Mouse (Mus musculus) urinary bladder, postnatal 14 days (tissue): ENCODE measurements at regions not wholly inside any gene's neighbourhood (a gene's known extent, or its start where the extent isn't known, plus 50 kb on each side); places are given as distances from the start of the nearest gene placed in this dataset.

Source experiments
- DNase-seq: peaks from one replicate; pipeline ENCODE4 v3.0.0; 2021; ENCODE audit warnings: low spot score

GRCm38 (mm10) chr4:140463296-140463695 is 202.5 kb downstream of the Arhgef10l start:
- DNase-seq, result no peak

- no peak for DNase-seq
Observed at GRCm38 (mm10) chr4:140461317-140461716, 204.5 kb downstream of the Arhgef10l start.

- DNase-seq, result no peak
Observed at GRCm38 (mm10) chr4:140449062-140449461, 202.5 kb upstream of the Igsf21 start.

GRCm38 (mm10) chr4:140446455-140446854 is 199.9 kb upstream of the Igsf21 start:
- DNase-seq, result no peak

GRCm38 (mm10) chr4:140445931-140446330 is 199.3 kb upstream of the Igsf21 start:
- DNase-seq, result no peak

GRCm38 (mm10) chr4:140443221-140443620 is 196.6 kb upstream of the Igsf21 start:
- DNase-seq, result no peak

- no peak for DNase-seq
Observed at GRCm38 (mm10) chr4:140441805-140442204, 195.2 kb upstream of the Igsf21 start.

- DNase-seq, result peak; percentile 44
Observed at GRCm38 (mm10) chr4:140439856-140440255, 193.3 kb upstream of the Igsf21 start.

- no peak for DNase-seq
Observed at GRCm38 (mm10) chr4:140436030-140436429, 189.4 kb upstream of the Igsf21 start.

- DNase-seq, result no peak
Observed at GRCm38 (mm10) chr4:140433744-140434542, 187.4 kb upstream of the Igsf21 start.

GRCm38 (mm10) chr4:140432101-140432500 is 185.5 kb upstream of the Igsf21 start:
- no peak for DNase-seq

GRCm38 (mm10) chr4:140427039-140427438 is 180.5 kb upstream of the Igsf21 start:
- no peak for DNase-seq

- no peak for DNase-seq
Observed at GRCm38 (mm10) chr4:140423791-140424190, 177.2 kb upstream of the Igsf21 start.

- no peak for DNase-seq
Observed at GRCm38 (mm10) chr4:140421926-140422585, 175.5 kb upstream of the Igsf21 start.

GRCm38 (mm10) chr4:140419720-140420412 is 173.3 kb upstream of the Igsf21 start:
- DNase-seq, result no peak

GRCm38 (mm10) chr4:140412312-140412930 is 165.8 kb upstream of the Igsf21 start:
- DNase-seq, result no peak

GRCm38 (mm10) chr4:140408446-140408845 is 161.9 kb upstream of the Igsf21 start:
- no peak for DNase-seq

GRCm38 (mm10) chr4:140406913-140407312 is 160.3 kb upstream of the Igsf21 start:
- no peak for DNase-seq

GRCm38 (mm10) chr4:140405993-140406881 is 159.7 kb upstream of the Igsf21 start:
- no peak for DNase-seq

GRCm38 (mm10) chr4:140405427-140405826 is 158.8 kb upstream of the Igsf21 start:
- no peak for DNase-seq

- DNase-seq, result no peak
Observed at GRCm38 (mm10) chr4:140403128-140403527, 156.5 kb upstream of the Igsf21 start.
